Mouse (Mus musculus) testis, adult 2 months (tissue): ENCODE measurements at regions not wholly inside any gene's neighbourhood (a gene's known extent, or its start where the extent isn't known, plus 50 kb on each side); places are given as distances from the start of the nearest gene placed in this dataset.

Source experiments
- CTCF ChIP-seq: fragments of 200-500 bp; IDR thresholded peaks from 2 replicates; pipeline ENCODE4 v1.5.1; 2012; ENCODE audit warnings: low read depth, mild to moderate bottlenecking, inconsistent platforms, low read length, moderate library complexity; ENCODE audit not compliant: control insufficient read depth, insufficient read depth, insufficient replicate concordance
- POLR2A ChIP-seq: fragments of 200-500 bp; IDR thresholded peaks from 2 replicates; pipeline ENCODE4 v1.6.1; 2012; ENCODE audit warnings: low read depth, mild to moderate bottlenecking, inconsistent platforms, low read length, moderate library complexity; ENCODE audit not compliant: control insufficient read depth

GRCm38 (mm10) chr3:144284326-144284725, 79.3 kb upstream of the Lmo4 start:
- TF ChIP-seq POLR2A = no peak
- TF ChIP-seq CTCF = no peak
